Mouse (Mus musculus): ENCODE results near the gene Cacna2d4.

Cacna2d4 gene

GRCm38 (mm10) chr6:119224451-119225195, 11.7 kb upstream of the Cacna2d4 start:
- no peak for DNase-seq

GRCm38 (mm10) chr6:119225226-119225625, 11.1 kb upstream of the Cacna2d4 start:
- DNase-seq: no peak

DNA sequence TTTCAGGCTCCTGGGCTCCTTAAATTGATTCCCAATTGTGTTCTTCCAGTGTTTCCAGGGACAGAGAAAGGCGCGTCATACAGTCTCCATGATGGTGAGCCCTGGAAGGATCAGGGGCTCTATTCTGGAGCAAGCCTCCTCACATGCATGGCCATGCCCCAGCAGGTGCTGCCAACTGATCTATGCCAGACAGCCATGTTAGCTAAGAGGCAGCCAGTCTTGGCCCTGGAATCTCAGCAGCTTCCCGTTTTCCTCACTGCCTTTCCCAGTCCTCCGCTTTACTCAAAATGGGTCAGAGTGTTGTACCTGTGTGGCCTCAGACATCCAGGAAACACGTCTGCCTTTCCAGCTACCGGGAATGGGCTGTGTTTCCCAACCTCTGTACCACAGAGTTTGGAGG, 10.6 kb upstream of the Cacna2d4 start:
- DNase-seq: no peak

- DNase-seq: no peak
Measured at GRCm38 (mm10) chr6:119227001-119227400, 9.3 kb upstream of the Cacna2d4 start.

- no peak for DNase-seq
Measured at GRCm38 (mm10) chr6:119228861-119229603, 7.3 kb upstream of the Cacna2d4 start.

DNA sequence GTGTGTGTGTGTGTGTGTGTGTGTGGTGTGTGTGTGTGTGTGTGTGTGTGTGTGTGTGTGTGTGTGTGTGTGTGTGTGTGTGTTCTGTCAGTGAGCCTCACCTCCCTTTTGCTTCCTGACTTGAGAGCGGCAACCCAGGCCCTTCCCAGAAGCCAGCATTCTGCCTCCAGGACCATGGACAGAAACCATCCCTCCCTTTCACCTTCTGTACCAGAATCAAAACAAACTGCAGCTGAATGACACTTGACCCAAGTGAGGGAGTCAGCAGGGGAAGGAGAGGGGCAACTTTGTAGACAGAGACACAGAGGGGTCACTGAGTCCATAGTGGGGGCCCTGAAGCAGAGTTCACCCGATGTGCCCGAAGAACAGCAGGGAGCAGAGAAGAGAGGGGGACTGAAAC, 3.3 kb upstream of the Cacna2d4 start:
- no peak for DNase-seq

DNA sequence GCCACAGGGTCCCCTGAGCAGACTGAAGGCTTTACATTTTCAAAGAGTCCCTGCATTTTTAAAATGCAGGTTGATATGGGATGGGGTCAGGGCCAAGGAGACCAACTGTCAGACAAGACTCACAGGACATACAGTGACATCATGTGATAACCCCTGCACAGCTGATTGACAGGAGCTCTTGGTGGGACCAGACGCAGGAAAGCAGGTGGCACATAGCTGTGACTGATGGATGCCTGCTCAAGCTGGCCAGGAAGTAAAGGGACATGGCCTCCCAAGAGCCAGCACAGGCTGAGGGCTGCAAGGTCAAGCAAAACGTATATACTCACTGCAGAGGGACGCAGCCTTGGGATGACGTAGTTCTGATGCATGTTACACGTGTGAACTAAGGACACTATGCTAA, 885 bp upstream of the Cacna2d4 start:
- no peak for DNase-seq

DNA sequence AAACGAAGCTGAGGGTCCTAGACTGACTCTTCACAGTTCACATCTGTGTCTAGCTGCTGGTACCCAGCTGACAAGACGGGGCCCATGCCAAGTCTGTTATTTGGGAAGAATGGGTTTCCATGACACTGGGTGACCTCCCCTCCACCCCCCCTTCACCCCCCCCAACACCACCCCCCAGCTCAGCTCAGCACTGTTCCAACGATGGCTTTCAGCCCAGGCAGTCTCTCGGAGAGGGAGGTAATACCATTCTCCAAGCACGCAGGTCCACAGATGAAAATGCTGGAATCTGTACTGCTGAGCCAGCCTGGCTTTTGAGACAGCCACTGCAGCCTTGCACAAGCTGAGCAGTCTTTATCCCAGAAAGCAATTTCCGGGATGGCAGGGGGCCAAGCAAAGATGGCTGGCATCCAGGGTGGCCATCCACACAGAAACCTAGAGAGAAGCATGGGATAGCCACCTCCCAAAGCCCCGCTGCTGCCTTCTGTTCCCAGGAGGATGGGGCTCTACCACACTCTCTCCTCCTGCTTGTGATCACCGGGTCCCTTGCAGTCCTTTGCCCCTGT, 1.2 kb downstream of the Cacna2d4 start:
- no peak for DNase-seq

DNA sequence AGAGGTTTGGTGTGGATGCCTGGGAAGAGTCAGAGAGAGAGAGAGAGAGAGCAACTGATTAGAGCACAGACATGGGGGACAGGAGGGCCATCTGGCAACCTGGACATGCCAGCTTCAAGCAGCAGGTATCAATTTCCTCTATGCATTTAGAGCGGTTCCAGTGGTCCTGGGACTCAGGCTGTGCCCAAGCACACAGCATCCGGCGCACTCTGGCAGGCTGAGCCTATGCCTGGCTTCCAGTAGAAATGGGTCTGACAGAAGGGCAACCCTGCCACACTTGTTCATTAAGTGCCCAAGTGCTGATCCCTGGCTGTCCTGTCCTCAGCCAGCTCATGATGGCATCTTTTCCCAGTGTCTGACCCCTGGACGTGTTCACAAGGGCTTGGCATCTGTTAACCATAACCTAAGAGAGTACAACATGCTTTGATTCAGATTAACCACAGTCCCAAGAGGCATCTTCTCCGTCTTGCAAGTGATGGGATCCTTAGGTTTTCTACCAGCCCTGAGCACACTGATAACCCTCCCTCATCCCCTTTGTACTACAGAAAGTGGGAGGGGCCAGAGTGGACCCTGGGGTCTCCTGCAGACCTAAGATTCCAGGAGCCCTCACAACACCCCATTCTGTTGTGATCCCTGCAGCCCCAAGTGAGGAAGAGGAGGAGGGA, 3.1 kb downstream of the Cacna2d4 start:
- no peak for DNase-seq

DNA sequence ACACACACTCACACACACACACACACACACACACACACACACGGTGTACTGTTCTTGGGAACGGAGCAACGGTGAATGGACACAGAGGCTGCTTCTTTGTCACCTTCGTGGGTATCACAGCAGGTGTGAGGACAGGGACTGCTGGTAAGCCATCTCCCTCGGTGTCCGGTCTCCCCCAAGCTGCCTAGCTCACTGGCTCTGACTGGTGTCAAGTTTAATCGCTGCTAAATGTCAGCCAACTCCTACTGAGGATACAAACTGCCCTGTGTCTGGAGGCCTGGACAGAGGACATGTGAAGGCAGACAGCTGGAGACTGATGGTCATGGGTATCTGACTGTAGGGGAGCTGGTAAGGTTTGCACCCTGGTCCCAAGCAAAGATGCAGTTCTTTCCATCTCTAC, 3.9 kb downstream of the Cacna2d4 start:
- DNase-seq: no peak

DNA sequence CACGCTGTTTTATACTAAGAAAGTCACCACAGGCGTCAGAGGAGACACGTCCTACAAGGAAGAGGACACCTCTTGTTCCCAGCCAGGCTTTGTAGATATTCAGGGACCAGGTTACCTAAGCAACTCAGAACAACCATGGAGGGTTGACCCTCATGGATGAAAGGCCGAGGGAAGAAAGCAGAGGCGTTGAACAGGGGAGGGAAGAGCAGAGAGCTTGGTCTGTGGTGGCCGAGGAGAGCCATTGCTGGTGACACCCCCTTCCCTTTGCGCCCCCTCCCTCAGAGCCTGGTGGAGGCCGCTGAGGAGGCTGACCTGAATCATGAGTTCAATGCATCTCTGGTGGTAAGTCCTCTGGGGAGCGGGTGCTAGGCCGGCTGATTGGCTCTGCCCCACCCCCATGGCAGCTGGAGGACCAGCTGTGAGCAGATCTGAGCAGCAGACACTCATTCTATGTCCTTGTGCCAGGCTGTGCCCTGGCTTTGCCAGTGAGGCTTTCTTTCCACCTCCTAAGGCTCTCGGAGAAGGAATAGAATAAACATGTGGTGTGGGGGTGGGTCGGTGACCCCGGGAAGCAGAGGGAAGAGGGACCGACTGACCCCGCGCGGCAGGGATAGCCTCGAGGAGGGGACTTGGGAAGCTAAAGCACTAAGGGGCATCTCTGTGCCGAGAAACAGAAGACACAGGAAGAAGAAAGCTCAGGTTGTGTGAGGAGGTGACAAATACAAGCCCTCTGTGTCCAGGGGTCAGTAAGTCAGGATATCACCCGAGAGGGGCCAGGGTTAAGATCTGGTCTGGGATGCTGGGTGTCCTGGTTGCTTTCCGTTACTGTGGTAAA, 4.8 kb downstream of the Cacna2d4 start:
- DNase-seq: no peak

GRCm38 (mm10) chr6:119246082-119246481, 9.8 kb downstream of the Cacna2d4 start:
- DNase-seq: no peak

DNA sequence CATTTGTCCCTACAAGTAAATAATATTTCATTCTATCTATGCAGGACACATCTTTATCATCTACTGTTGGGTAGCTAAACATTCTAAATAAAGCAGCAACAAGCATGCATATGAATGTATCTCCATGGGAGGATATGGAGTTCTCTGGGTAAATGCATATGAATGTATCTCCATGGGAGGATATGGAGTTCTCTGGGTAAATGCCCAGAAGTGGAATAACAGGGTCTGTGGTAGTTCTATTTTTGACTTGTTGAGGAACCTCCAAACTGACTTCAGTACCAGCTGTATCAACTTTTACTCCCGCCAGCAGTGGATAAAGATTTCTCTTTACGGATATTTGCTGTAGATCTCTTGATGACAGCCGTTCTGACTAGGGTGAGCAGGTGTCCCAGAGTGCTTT, 12.3 kb downstream of the Cacna2d4 start:
- DNase-seq: no peak

GRCm38 (mm10) chr6:119249726-119250125, 13.4 kb downstream of the Cacna2d4 start:
- no peak for DNase-seq

- no peak for DNase-seq
Measured at GRCm38 (mm10) chr6:119251704-119252103, 15.4 kb downstream of the Cacna2d4 start.

DNA sequence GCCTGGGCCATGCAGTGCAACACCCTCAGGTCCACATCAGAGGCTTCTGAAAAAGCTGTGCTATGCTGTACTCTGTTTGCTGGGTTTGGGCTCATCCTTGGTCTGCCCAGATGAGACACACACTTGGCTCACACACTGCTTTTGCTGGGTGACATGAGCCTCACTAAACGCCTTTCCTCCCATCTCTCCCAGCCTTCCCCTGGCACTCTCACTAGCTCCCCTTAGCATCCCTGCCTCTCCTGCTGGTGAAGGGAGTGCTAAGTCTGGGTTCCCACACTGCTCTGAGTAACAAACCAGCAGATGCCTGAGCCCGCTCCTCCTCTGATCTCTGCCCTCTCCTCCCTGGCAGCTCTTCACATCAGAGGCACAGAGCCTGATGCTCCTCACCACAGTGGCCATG, 40.4 kb downstream of the Cacna2d4 start:
- DNase-seq: no peak

DNA sequence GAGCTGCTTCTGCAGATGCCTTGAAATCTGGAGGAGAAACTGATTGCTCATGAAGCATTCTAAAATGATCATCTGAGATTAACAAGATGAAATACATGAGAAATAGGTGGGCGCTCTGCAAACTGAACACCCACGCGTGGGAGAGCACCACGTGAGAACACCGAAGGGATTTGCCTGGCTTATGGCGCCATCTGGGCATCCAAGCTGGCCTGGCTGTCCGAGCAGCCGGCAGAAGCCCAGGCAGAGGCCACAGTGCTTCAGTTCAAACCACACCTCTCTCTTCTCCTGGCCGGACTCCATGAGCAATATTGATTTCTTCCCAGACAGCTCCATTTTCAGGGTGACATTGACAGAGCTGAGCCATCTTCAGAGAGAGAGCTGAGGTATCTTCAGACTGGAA, 44.4 kb downstream of the Cacna2d4 start:
- DNase-seq: no peak

DNA sequence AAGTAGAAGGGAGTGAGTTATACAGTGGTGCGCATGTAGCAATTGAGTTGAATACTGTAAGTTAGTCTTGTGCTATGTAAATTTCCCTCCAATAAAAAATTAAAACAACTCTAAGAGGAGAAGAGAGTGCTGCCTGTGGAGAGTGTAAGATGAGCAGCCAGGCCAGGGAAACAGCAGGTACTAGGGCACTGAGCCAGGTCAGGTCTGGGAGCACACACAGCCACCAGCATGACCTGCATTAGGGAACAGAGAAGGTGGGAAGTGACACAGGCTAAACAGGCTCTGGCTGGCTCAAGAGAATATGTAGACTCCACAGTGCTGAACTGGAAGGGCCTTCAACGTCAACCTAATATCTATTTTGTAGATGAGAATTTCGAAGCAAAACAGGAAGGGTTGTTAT, 65.0 kb downstream of the Cacna2d4 start:
- no peak for DNase-seq

- no peak for DNase-seq
Measured at GRCm38 (mm10) chr6:119303331-119303730, 67.0 kb downstream of the Cacna2d4 start.

DNA sequence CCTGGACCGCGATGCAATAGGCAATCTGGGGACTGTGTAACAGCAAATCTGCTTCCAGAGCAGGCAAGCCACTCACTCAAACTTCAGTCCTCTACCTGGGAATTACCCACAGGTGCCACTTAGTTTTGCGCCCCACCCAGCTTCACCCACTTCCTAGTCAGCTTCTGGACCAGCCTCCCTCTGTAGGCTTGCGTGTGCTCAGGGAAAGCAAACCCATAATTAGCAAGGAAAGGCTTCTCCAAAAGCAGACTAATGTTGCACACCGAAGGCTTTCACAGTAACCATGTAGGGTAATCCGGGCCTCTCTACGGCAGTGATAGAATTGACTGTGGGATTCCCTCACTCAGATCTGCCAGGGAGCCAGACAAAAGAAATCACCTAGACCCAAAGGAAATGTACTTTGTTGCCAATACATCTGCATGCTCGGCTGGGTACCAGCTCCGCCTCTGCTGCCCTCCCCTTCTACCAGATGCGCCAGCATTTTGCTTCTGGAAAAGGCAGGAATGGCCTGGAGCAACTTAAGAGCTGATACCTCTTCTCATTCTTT, 71.6 kb downstream of the Cacna2d4 start:
- no peak for DNase-seq

DNA sequence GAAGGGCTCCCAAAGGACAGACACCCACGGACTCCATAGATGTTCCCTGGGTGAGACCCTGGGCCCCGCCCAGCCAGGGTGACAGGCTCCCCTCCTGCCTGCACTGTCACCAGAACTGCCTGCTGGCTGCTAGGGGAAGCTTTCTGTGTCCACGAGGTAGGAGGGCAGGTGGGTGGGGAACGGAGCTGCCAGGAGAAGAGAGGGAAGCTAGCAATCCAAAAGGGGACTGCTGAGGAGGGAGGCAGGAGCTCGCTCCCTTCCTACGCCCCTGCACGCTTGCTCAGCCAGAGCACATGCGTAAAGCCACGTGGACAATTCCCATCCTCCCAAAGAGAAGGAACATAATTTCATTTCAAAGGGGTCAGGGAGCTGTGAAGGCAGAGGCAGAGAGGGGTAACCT, 73.8 kb downstream of the Cacna2d4 start:
- DNase-seq: no peak

DNA sequence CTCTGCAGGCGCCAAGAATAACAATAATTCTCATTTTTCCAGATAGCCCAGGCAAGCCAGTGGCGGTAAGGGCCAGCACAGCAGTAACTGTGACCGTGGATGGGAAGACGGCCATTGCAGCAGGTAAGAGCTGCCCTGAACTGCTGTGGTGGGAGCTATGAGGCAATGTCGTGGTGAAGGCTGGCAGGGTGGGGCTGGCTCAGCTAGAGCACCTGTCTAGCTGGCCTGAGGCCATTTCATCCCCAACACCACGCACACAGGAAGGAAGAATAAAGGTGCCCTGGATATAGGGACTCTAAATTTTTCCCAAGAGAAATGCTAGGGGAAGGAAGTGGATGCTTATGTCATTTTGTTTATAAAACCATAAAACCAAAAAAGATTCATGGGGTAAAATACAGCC, 76.1 kb downstream of the Cacna2d4 start:
- no peak for DNase-seq
